Mouse (Mus musculus) liver, postnatal 0 days (tissue): Measurements from ENCODE around the gene Ppp5c. TPM values are rescaled to one million over a fixed set of nuclear protein-coding genes. Genes with fewer than 3 reads are reported as not detected.
A peak's percentile ranks its signal among the peaks of the same experiment; 100 is the strongest.

Experiments used
- ATAC-seq: fragments of 200-750 bp; cut with Nextera tagmentation; 2 replicates; pipeline ENCODE4 v1.8.0; 2017; ENCODE audit warnings: mild to moderate bottlenecking, moderate library complexity
- DNase-seq: peaks from one replicate; pipeline ENCODE4 v3.0.0-alpha.2; 2016
- H3K27ac ChIP-seq: fragments of 300-500 bp; sonication (generic); 2 replicates; pipeline ENCODE4 v1.5.1; 2014; ENCODE audit warnings: antibody characterized with exemption, moderate library complexity, mild to moderate bottlenecking, low read depth
- H3K27me3 ChIP-seq: fragments of 300-500 bp; sonication (generic); 2 replicates; pipeline ENCODE4 v1.6.1; 2014; ENCODE audit warnings: low read length, control low read depth, mixed read lengths; ENCODE audit not compliant: insufficient read depth
- H3K36me3 ChIP-seq: fragments of 300-500 bp; sonication (generic); replicated peaks from 2 replicates; pipeline ENCODE4 v1.6.1; 2014; ENCODE audit warnings: mild to moderate bottlenecking, control low read depth, low read length, moderate library complexity, mixed read lengths; ENCODE audit not compliant: insufficient read depth
- H3K4me1 ChIP-seq: fragments of 300-500 bp; sonication (generic); 2 replicates; pipeline ENCODE4 v1.6.1; 2014; ENCODE audit warnings: antibody characterized with exemption, mild to moderate bottlenecking, control low read depth; ENCODE audit not compliant: insufficient read depth
- H3K4me2 ChIP-seq: fragments of 300-500 bp; sonication (generic); 2 replicates; pipeline ENCODE4 v1.6.1; 2014; ENCODE audit warnings: low read depth, mild to moderate bottlenecking, low read length, moderate library complexity, mixed read lengths
- H3K4me3 ChIP-seq: fragments of 300-500 bp; sonication (generic); 2 replicates; pipeline ENCODE4 v1.5.1; 2014; ENCODE audit warnings: low read depth, low read length
- H3K9ac ChIP-seq: fragments of 300-500 bp; sonication (generic); replicated peaks from 2 replicates; pipeline ENCODE4 v1.6.1; 2014; ENCODE audit warnings: mild to moderate bottlenecking, moderate library complexity
- H3K9me3 ChIP-seq: fragments of 300-500 bp; sonication (generic); 2 replicates; pipeline ENCODE4 v1.6.1; 2016; ENCODE audit warnings: mild to moderate bottlenecking, control low read depth, low read length, mixed read lengths
- CTCF ChIP-seq: sonication (generic); IDR thresholded peaks from 2 replicates; pipeline ENCODE4 v1.5.1; 2016; ENCODE audit warnings: antibody characterized with exemption, low read depth
- EP300 ChIP-seq: IDR thresholded peaks from 2 replicates; pipeline ENCODE4 v1.6.1; 2016; ENCODE audit warnings: antibody characterized with exemption, low read depth, mild to moderate bottlenecking
- WGBS: fragments of 180-500 bp; shearing (Covaris S2); extraction: QIAGEN DNeasy Blood & Tissue Kit; methylation state at CpG from one replicate; pipeline ENCODE4 v1.1.7; 2014; ENCODE audit not compliant: insufficient replicate concordance; 5-methylcytosine and 5-hydroxymethylcytosine counted together
- polyA plus RNA-seq: library from polyadenylated mRNA; unstranded; fragments of >200 nt; fragmentation: Nextera tagmentation; extraction: Ambion mirVana; gene quantifications from 2 replicates; pipeline ENCODE4 v1.2.1, GENCODE M21; 2015

The Ppp5c gene
- polyA plus RNA-seq, 1 experiment from 2014 or later = 32.1 TPM

- no peak overlapping the region for H3K9ac ChIP-seq
- DNase-seq = peak; percentile 89
- no peaks in the 10 kb centered on the region for H3K9me3 ChIP-seq
- no peak overlapping the region for H3K4me2 ChIP-seq
- no peak overlapping the region for H3K4me3 ChIP-seq
- TF ChIP-seq EP300 (no peak), CTCF (peak; percentile 94)
- no peaks in the 10 kb centered on the region for H3K36me3 ChIP-seq
- WGBS = 0% methylated on average over 2 of the region's 2 CpGs
- H3K27me3 ChIP-seq = no peaks in the 10 kb centered on the region
- peaks cover 26% of the 10 kb centered on the region for H3K4me1 ChIP-seq
- ATAC-seq = no peak; the same call in 1 of the 2 replicates
- H3K27ac ChIP-seq = no peak overlapping the region
These were observed 38.7 kb upstream of the Ppp5c start for GRCm38 (mm10) chr7:17066412-17066811.

DNA sequence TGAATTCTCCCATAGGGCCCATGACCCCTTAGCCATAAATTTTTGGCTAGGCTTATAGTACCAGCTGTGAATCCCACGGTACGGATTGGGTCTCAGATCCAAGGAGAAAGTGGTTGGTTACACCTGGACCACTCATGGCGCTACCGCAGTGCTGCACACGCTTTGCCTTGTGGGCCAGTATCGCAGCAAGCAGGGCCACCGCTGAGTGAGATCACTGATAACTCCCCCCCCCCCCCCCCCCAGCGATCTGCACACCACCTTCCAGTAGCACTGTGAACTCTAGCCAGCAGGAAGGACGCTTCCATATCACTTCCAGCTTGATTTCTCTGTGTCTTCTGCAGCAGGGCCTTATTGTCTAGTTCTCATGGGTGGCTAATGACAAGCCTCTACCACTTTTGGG, 37.9 kb upstream of the Ppp5c start:
- WGBS = 54% methylated on average over 9 of the region's 9 CpGs
- H3K9me3 ChIP-seq = no peaks in the 10 kb centered on the region
- H3K9ac ChIP-seq = no peak overlapping the region
- no peaks in the 10 kb centered on the region for H3K27me3 ChIP-seq
- H3K4me2 ChIP-seq = no peak overlapping the region
- no peak overlapping the region for H3K27ac ChIP-seq
- no peak overlapping the region for H3K4me3 ChIP-seq
- ATAC-seq (no peak), DNase-seq (peak; percentile 21)
- peaks cover 33% of the 10 kb centered on the region for H3K4me1 ChIP-seq
- TF ChIP-seq CTCF = no peak
- TF ChIP-seq EP300 = no peak
- H3K36me3 ChIP-seq = no peaks in the 10 kb centered on the region

DNA sequence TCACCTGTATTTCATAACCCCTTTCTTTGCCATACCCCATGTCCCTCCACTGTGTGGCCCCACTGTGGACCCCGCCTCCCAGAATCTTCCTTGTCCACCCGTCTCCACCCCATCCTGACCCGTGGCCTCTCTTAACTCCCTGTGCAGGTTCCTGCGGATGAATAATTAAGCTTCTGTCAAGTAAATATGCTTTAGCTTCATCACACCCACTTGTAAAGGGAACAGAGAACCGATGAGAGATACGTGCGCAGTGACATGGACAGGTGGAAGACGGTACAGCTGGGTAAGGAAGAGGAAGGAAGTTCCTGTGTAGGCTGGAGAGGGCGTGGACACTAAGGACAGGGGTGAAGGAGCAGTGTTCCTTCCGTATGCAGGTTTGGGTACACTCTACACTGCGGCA, 35.1 kb upstream of the Ppp5c start:
- H3K27ac ChIP-seq = peak overlapping the region; percentile 100
- DNase-seq = peak; percentile 43
- no peaks in the 10 kb centered on the region for H3K36me3 ChIP-seq
- ATAC-seq = no peak
- peak overlapping the region; percentile 77 for H3K9ac ChIP-seq
- peak overlapping the region; percentile 94 for H3K4me2 ChIP-seq
- H3K4me3 ChIP-seq = peak overlapping the region; percentile 47
- TF ChIP-seq EP300 (no peak), CTCF (no peak; the same call in 1 of the 2 replicates)
- 2% methylated on average over 11 of the region's 11 CpGs for WGBS
- no peaks in the 10 kb centered on the region for H3K27me3 ChIP-seq
- no peaks in the 10 kb centered on the region for H3K9me3 ChIP-seq
- peaks cover 59% of the 10 kb centered on the region for H3K4me1 ChIP-seq

GRCm38 (mm10) chr7:17062389-17062788, 34.7 kb upstream of the Ppp5c start, which contains the start of gene Hif3a:
Hif3a (minus strand) TSS chr7:17062427.
- Histone ChIP-seq H3K36me3 (no peaks in the 10 kb centered on the region), H3K9ac (peak within 1 kb of the TSS; percentile 77), H3K27ac (peak within 1 kb of the TSS; percentile 100), H3K27me3 (no peaks in the 10 kb centered on the region), H3K4me1 (peaks cover 62% of the 10 kb centered on the region), H3K4me3 (peak within 1 kb of the TSS; percentile 47), H3K4me2 (peak within 1 kb of the TSS; percentile 94), H3K9me3 (no peaks in the 10 kb centered on the region)
- TF ChIP-seq EP300 (no peak), CTCF (no peak)
- DNase-seq (peak; percentile 77), ATAC-seq (no peak)
- 2% methylated on average over 15 of the region's 15 CpGs for WGBS

- H3K4me1 ChIP-seq = peaks cover 74% of the 10 kb centered on the region
- H3K9ac ChIP-seq = peak overlapping the region; percentile 77
- peak overlapping the region; percentile 100 for H3K27ac ChIP-seq
- H3K4me2 ChIP-seq = peak overlapping the region; percentile 94
- ATAC-seq (peak; percentile 9), DNase-seq (peak; percentile 78)
- H3K9me3 ChIP-seq = no peaks in the 10 kb centered on the region
- H3K4me3 ChIP-seq = peak overlapping the region; percentile 47
- TF ChIP-seq EP300 (no peak), CTCF (peak; percentile 80)
- WGBS = 33% methylated on average over 21 of the region's 22 CpGs
- no peaks in the 10 kb centered on the region for H3K27me3 ChIP-seq
- no peaks in the 10 kb centered on the region for H3K36me3 ChIP-seq
These were observed 33.3 kb upstream of the Ppp5c start for GRCm38 (mm10) chr7:17060782-17061605.

- peak overlapping the region; percentile 47 for H3K4me3 ChIP-seq
- peak overlapping the region; percentile 100 for H3K27ac ChIP-seq
- 12% methylated on average over 8 of the region's 9 CpGs for WGBS
- peak; percentile 55 for ATAC-seq
- H3K4me2 ChIP-seq = peak overlapping the region; percentile 94
- TF ChIP-seq EP300 (peak; percentile 85), CTCF (no peak)
- peak; percentile 97 for DNase-seq
- H3K4me1 ChIP-seq = peaks cover 77% of the 10 kb centered on the region
- no peaks in the 10 kb centered on the region for H3K27me3 ChIP-seq
- H3K36me3 ChIP-seq = peaks cover 3% of the 10 kb centered on the region; the same call in 1 of the 2 replicates
- H3K9me3 ChIP-seq = no peaks in the 10 kb centered on the region
- peak overlapping the region; percentile 77 for H3K9ac ChIP-seq
These were observed 32.5 kb upstream of the Ppp5c start for GRCm38 (mm10) chr7:17060031-17060781.
